ENCODE assay signal across 9 mouse cellular contexts in genomic region chr13:110690501-110691255, GRCm38 (mm10).
DNase-seq lines count a peak whose midpoint lies in the region; ATAC-seq lines count a peak whose summit lies in the region.
"Had no signal": no experiment of that assay in that cellular context is flagged by ENCODE, and none has a peak within 500 bp of the region (broad histone marks: within the 10 kb centered on the region; RNA-seq: fewer than 3 reads in every experiment).

No protein-coding gene starts in this region.

- H3K9ac ChIP-seq in heart, embryonic 12.5 days: no peak overlapping the region
- H3K9ac ChIP-seq in kidney, embryonic 16.5 days (replicated peaks; ENCODE audit: low read length): no peak overlapping the region

- 37% methylated on average over 10 of the region's 10 CpGs for WGBS in heart, embryonic 12.5 days
- 30% methylated on average over 10 of the region's 10 CpGs for WGBS in kidney, embryonic 16.5 days

- H3K9me3 ChIP-seq in heart, embryonic 12.5 days (replicated peaks): no peaks in the 10 kb centered on the region
- no peaks in the 10 kb centered on the region for H3K9me3 ChIP-seq in kidney, embryonic 16.5 days (ENCODE audit: low read length)

- no peak for ATAC-seq in heart, embryonic 12.5 days (ENCODE audit: insufficient number of reproducible peaks, low FRiP score)
- peak; percentile 69; the same call in 1 of the 2 replicates for ATAC-seq in kidney, embryonic 16.5 days (ENCODE audit: low FRiP score, low TSS enrichment)
- ATAC-seq in megakaryocyte progenitor cell, adult 5-6 weeks (replicated peaks; ENCODE audit: poor library complexity): no peak
- no peak for ATAC-seq in erythroid progenitor cell, adult 5-6 weeks (replicated peaks; ENCODE audit: low FRiP score, poor library complexity, severe bottlenecking)

- no peaks in the 10 kb centered on the region for H3K27me3 ChIP-seq in heart, embryonic 12.5 days (replicated peaks)
- H3K27me3 ChIP-seq in kidney, embryonic 16.5 days (ENCODE audit: insufficient read depth, low read length): no peaks in the 10 kb centered on the region

- no peak overlapping the region for H3K4me3 ChIP-seq in heart, embryonic 12.5 days
- no peak overlapping the region for H3K4me3 ChIP-seq in kidney, embryonic 16.5 days (ENCODE audit: low read length)

- H3K4me2 ChIP-seq in heart, embryonic 12.5 days: no peak overlapping the region
- no peak overlapping the region for H3K4me2 ChIP-seq in kidney, embryonic 16.5 days (replicated peaks; ENCODE audit: low read depth, low read length)

- H3K36me3 ChIP-seq in heart, embryonic 12.5 days: no peaks in the 10 kb centered on the region
- no peaks in the 10 kb centered on the region for H3K36me3 ChIP-seq in kidney, embryonic 16.5 days (ENCODE audit: insufficient read depth, low read length)

- peaks cover 24% of the 10 kb centered on the region for H3K4me1 ChIP-seq in heart, embryonic 12.5 days (replicated peaks)
- peaks cover 3% of the 10 kb centered on the region; the same call in 1 of the 2 replicates for H3K4me1 ChIP-seq in kidney, embryonic 16.5 days (ENCODE audit: insufficient read depth, low read length)

- DNase-seq in heart, adult 11 months: peak; percentile 92
- DNase-seq in Muller cell, postnatal 12 days (ENCODE audit: inconsistent ontology term): peak; percentile 83
- peak; percentile 97 to 98 for DNase-seq in cerebellum, postnatal 10 days
- no peak for DNase-seq in left cerebral cortex, adult 18-20 months (ENCODE audit: low spot score in 2 of 2)

- no peak overlapping the region; the same call in 1 of the 2 replicates for H3K27ac ChIP-seq in heart, embryonic 12.5 days (ENCODE audit: poor library complexity, severe bottlenecking)
- peak overlapping the region; percentile 4; the same call in 1 of the 2 replicates for H3K27ac ChIP-seq in kidney, embryonic 16.5 days (ENCODE audit: low read length)
- H3K27ac ChIP-seq: stomach, postnatal 0 days had no signal

Comparison
In these comparisons a context has a peak if more than half of its experiments do, and no peak if none do; other contexts are left out.
1. DNase-seq: peak in heart, adult 11 months (single experiment), Muller cell, postnatal 12 days (single experiment) and cerebellum, postnatal 10 days (2 of 2); none in left cerebral cortex, adult 18-20 months (0 of 2).